Mouse (Mus musculus): ENCODE measurements at regions not wholly inside any gene's neighbourhood (a gene's known extent, or its start where the extent isn't known, plus 50 kb on each side); places are given as distances from the start of the nearest gene placed in this dataset.
"Not testable (repeated sequence)": the region's sequence is repeated elsewhere in the genome, so short reads cannot be mapped to it uniquely, and the experiment has no call there.

GRCm38 (mm10) chr12:39594726-39595125, 443.1 kb downstream of the Arl4a start:
- DNase-seq (ENCODE audit: low read depth, low spot score) = no peak

GRCm38 (mm10) chr12:39593781-39594180, 444.0 kb downstream of the Arl4a start:
- not testable (repeated sequence) for DNase-seq (ENCODE audit: low read depth, low spot score)

DNA sequence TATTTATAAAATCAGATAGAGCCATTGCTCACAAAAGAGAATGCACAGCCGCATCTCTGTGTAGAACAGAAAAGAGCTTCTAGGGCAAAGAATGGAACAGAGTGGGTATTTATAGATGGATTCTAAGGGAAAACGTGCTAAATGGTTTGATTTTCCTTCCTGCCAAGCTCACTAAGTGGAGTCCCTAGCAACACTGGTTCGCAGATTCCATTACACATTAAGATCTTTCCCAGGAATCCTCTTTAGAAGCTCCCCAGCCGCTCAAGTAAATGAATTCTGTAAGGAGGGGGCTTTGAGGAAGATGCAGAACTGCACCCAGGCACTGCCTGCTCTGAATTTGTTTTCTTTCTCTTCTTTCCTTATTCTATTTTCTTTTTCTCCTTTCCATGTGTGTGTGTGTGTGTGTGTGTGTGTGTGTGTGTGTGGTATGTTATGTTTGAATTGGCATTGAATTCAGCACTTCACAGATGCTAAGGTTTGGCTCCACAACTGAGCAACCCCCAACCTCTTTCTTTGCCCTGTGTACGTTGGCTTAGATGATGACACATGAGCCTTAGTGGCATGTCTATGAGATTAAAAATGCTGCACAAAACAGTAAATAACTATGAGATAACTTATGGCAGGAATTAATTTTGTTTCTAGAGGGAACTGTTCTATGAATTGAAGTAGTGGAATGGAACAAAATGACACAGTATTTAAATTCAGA, 450.5 kb downstream of the Arl4a start:
- no peak for DNase-seq (ENCODE audit: low read depth, low spot score)

- no peak for DNase-seq (ENCODE audit: low read depth, low spot score)
These were observed 451.7 kb downstream of the Arl4a start for GRCm38 (mm10) chr12:39586163-39586562.

DNA sequence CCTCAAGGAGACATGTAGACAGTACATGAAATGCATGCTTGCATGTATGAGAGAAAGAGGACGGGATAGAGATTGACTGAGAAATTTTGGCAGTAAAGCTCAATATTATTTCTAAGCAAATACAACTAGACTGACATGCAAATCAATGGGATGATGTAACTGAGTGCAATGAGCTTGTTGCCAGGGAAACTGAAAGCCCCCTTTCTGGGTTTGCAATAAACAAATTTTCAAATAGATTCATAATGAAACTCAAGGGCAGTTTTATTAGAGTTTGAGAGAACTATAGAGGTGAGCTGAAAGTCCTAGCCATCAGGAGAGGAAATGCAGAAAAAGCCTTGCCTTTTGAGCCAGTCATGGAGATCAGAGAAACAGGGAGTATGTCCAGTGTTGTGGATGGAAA, 460.2 kb downstream of the Arl4a start:
- no peak for DNase-seq (ENCODE audit: low read depth, low spot score)

DNA sequence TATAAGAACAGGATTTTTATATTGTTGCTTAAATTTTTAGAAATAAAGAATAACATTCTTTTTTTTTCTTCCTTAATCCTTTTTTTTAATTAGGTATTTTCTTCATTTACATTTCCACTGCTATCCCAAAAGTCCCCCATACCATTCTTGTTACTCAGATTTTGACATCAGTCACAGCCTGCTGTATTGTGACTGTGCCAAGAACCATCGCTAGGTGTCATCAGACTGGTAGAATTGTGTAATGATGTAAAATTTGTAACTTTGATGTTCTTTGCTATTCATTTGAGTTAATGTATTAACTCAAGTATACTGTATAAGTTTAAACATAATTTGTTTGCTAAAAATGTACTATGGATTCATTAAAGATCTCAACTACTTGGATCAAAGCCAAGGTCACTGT, 465.0 kb downstream of the Arl4a start:
- DNase-seq (ENCODE audit: low read depth, low spot score) = no peak

- no peak for DNase-seq (ENCODE audit: low read depth, low spot score)
These were observed 465.7 kb downstream of the Arl4a start for GRCm38 (mm10) chr12:39572147-39572546.

DNA sequence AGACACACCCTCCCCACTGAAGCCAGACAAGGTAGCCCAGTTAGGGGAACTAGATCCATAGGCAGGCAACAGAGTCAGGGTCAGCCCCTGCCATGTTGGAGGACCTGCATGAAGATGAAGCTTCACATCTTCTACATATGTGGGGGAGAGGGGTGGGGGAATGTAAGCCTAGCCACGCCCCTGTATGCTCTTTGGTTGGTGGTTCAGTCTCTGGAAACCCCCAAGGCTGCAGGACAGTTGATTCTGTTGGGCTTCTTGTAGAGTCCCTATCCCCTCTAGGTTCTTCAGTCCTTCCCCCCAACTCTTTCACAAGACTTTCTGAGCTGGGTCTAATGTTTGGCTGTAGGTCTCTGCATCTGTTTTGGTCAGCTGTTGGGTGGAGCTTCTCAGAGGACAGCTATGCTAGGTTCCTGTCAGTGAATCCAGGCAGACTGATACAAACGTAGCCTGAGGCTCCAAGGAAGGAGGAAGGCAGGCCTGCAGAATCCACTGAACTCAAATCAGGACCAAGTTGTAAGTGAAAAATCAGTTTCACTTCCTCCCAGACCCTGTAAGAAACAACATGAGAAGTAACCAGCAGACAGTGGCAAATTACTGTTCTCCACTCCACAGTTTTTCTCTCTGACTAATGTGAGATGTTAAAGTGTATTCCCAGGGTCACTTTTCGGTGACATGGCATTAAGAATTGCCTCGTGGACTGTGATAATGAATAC, 476.9 kb downstream of the Arl4a start:
- DNase-seq (ENCODE audit: low read depth, low spot score) = no peak

- peak; percentile 29 for DNase-seq (ENCODE audit: low read depth, low spot score)
These were observed 479.3 kb downstream of the Arl4a start for GRCm38 (mm10) chr12:39558491-39558890.

GRCm38 (mm10) chr12:39536326-39536725, 501.5 kb downstream of the Arl4a start:
- no peak for DNase-seq (ENCODE audit: low read depth, low spot score)

DNA sequence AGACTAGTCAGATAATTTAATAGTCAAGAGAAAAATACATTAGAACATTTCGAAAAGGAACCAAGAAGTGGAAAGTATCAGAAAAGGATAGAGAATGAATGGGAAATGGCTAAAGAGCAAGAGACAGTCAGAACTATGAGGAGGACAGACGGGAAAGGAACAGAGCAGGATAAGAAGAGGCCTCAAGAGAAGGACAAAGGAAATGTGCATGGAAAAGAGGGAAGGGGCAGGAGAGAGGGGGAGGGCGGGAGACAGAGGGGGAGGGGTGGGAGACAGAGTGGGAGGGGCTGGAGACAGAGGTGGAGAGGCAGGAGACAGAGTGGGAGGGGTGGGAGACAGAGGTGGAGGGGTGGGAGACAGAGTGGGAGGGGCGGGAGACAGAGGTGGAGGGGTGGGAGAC, 509.7 kb downstream of the Arl4a start:
- no peak for DNase-seq (ENCODE audit: low read depth, low spot score)

DNA sequence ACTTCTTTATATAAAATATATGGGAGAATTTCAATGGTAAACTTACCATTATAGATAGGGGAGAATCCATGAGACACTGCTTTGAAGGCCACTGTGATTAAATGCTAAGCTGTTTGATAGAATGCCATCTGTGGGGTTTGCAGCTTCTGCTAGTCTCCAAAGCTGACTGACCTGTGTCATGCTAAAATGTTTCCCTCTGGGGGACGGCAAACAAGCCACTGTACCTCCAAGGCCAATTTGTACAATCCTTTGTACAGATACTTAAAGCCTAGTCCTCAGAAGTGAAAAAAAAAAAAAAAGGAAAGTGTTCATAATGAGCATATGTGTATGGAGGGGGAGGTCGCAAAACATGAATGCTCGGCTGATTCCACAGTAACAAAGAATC, 510.6 kb downstream of the Arl4a start:
- DNase-seq (ENCODE audit: low read depth, low spot score) = no peak

GRCm38 (mm10) chr12:39526535-39527215, 511.1 kb downstream of the Arl4a start:
- no peak for DNase-seq (ENCODE audit: low read depth, low spot score)

GRCm38 (mm10) chr12:39515690-39516089, 522.1 kb downstream of the Arl4a start:
- DNase-seq (ENCODE audit: low read depth, low spot score) = no peak

DNA sequence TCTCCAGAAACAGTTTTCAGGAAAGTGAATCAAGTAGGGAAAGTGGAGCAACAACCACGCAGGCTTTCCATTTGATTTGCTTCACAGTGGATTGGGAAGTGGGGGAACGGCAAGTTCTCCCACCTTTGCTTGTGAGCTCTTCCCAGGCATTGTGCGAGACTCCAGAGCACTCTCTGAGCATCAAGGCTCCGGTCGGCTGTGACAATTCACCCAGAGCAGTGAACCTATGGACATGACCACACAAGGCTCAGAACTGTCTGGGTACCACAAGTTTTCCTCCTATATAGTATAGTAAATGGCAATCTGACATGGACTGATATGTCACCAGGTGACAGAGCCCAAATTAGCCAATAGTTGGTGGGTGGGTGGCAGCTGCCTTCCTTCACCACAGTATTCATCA, 527.0 kb downstream of the Arl4a start:
- no peak for DNase-seq (ENCODE audit: low read depth, low spot score)

DNA sequence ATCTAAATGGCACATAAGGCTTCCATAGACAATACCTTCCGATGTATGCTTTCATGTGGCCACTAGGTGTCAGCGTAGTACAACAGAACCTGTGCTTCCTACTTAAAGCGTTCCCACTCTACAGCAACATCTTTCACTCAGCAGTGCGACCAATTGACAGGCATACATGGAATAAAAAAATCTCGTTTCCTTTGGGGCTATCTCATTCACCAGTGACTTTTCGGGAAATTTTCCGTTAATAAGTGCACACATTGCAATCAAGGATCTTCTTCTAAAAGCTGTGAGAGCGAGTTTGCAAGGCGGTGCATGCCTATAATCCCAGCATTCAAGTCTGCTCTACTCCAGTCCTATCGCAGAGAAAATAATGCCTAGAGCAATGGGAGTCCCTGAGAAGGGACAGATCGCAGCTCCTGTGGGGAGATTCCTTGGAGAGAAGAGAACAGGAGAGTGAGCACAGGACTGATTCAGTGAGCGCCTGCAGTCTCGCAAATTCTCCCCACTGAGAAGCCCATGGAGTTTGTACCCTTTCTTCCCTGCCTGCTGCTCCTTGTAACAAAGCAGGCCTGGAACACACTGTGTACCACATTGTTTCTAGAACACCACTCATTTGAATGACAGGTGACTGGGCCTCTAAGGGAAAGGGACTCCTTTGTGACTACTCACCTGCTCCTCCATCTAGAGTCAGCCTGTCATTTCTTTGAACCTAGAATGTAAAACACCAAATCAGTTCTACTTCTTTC, 527.6 kb downstream of the Arl4a start:
- DNase-seq (ENCODE audit: low read depth, low spot score) = peak; percentile 34

GRCm38 (mm10) chr12:39496203-39496602, 541.6 kb downstream of the Arl4a start:
- no peak for DNase-seq (ENCODE audit: low read depth, low spot score)

GRCm38 (mm10) chr12:39493578-39494218, 544.1 kb downstream of the Arl4a start:
- DNase-seq (ENCODE audit: low read depth, low spot score) = no peak

DNA sequence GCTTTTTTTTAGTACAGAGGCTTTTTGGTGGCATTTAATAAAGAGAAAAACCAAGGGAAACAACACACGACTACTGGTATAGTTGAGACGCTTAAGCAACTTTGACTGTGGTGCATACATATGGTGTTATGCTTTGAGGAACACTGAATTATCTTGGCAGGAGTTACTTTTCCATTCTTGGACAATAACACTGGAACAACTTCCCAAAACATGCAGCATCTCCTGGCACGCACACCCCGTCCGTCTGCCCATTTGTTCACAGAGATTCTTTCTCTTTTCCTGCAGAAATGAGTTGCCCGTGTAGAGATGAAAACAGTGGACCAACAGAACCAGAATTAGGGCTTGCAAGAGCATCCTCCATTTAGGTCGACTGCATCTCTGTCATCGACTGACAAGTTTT, 544.7 kb downstream of the Arl4a start:
- DNase-seq (ENCODE audit: low read depth, low spot score) = no peak

- DNase-seq (ENCODE audit: low read depth, low spot score) = no peak
These were observed 564.8 kb downstream of the Arl4a start for GRCm38 (mm10) chr12:39472984-39473383.
